Mouse (Mus musculus): Measurements from ENCODE around the gene Fam172a. TPM values are rescaled to one million over a fixed set of nuclear protein-coding genes. Genes with fewer than 3 reads are reported as not detected.

The Fam172a gene
- polyA plus RNA-seq, 1 experiment: 4.0 TPM

DNA sequence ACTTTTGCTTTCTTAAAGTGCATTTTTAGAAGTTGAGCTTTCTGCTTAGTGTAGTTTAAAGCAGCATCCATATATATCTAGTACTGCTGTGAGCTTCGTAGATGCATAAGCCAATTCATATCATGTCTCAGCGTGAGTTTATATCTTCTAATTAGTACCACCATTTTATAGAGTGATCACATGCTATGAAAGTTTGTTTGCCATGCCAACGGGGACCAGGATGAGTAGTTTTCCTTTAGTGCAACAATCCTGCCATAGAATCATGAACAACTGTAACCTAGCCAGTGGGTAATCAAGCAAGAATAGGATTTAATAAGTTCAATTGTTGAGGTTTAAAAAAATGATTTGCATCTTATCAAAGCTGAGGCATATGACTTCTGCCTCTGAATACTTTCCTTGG lies 398.8 kb downstream of the Fam172a start:
- no peak for TF ChIP-seq POLR2A (IDR thresholded peaks at IDR 0.05; ENCODE audit: control insufficient read depth, low read depth, low read length)
- TF ChIP-seq CTCF (IDR thresholded peaks at IDR 0.05; ENCODE audit: control insufficient read depth, insufficient read depth, insufficient replicate concordance, low read depth, low read length): no peak
- H3K4me1 ChIP-seq (ENCODE audit: control insufficient read depth, insufficient read depth, low read length): no peaks in the 10 kb centered on the region
- H3K4me3 ChIP-seq (ENCODE audit: control insufficient read depth, low read depth, low read length): no peak overlapping the region
- no peaks in the 10 kb centered on the region for H3K27me3 ChIP-seq (ENCODE audit: control insufficient read depth, insufficient read depth, low read length)
- no peaks in the 10 kb centered on the region for H3K36me3 ChIP-seq (ENCODE audit: control insufficient read depth, insufficient read depth, low read length)
- H3K27ac ChIP-seq (ENCODE audit: control insufficient read depth, insufficient read depth, low read depth, low read length): no peak overlapping the region

DNA sequence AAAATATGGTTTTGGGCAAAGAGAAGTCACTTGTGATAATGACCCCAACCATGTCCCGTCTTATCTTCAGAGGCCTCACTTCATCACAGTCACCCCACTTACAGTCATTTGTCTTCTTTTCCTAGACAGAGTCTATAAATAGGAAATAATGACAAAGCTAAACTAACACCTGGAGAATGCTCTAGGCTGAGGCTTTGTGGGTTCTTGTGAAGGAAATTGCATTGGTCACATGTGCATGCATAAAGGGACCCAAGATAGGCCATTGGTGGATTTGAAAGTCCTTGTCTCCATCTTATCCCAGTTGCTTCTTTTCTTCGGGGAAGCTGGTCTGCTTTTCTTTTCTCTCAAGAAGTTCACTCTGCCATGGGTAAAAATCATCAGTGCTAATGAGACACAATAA lies 400.5 kb downstream of the Fam172a start:
- H3K27me3 ChIP-seq (ENCODE audit: control insufficient read depth, insufficient read depth, low read length): no peaks in the 10 kb centered on the region
- TF ChIP-seq POLR2A (IDR thresholded peaks at IDR 0.05; ENCODE audit: control insufficient read depth, low read depth, low read length) (no peak), CTCF (IDR thresholded peaks at IDR 0.05; ENCODE audit: control insufficient read depth, insufficient read depth, insufficient replicate concordance, low read depth, low read length) (no peak)
- H3K27ac ChIP-seq (ENCODE audit: control insufficient read depth, insufficient read depth, low read depth, low read length): no peak overlapping the region
- no peak overlapping the region for H3K4me3 ChIP-seq (ENCODE audit: control insufficient read depth, low read depth, low read length)
- H3K36me3 ChIP-seq (ENCODE audit: control insufficient read depth, insufficient read depth, low read length): no peaks in the 10 kb centered on the region
- no peaks in the 10 kb centered on the region for H3K4me1 ChIP-seq (ENCODE audit: control insufficient read depth, insufficient read depth, low read length)

DNA sequence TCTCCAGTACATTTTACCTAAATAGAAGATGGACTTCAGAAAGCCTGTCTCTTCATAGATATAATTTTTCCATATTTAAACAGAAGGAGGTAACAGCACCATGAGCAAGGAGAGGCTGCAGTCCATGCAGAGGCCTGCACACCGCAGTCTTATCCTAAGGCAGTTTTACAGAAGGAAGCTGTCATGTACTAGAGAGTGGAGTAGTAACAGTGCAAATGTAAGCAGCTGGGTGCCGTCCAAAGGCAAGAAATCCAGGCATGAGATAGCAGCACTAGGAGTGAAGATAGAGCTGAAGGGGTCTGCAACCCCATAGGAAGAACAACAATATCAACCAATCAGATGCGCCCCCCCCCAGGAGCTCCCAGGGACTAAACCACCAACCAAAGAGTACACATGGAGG lies 403.0 kb downstream of the Fam172a start:
- no peak overlapping the region for H3K4me3 ChIP-seq (ENCODE audit: control insufficient read depth, low read depth, low read length)
- no peaks in the 10 kb centered on the region for H3K4me1 ChIP-seq (ENCODE audit: control insufficient read depth, insufficient read depth, low read length)
- H3K27me3 ChIP-seq (ENCODE audit: control insufficient read depth, insufficient read depth, low read length): no peaks in the 10 kb centered on the region
- no peaks in the 10 kb centered on the region for H3K36me3 ChIP-seq (ENCODE audit: control insufficient read depth, insufficient read depth, low read length)
- H3K27ac ChIP-seq (ENCODE audit: control insufficient read depth, insufficient read depth, low read depth, low read length): no peak overlapping the region
- TF ChIP-seq CTCF (IDR thresholded peaks at IDR 0.05; ENCODE audit: control insufficient read depth, insufficient read depth, insufficient replicate concordance, low read depth, low read length) (no peak), POLR2A (IDR thresholded peaks at IDR 0.05; ENCODE audit: control insufficient read depth, low read depth, low read length) (no peak)

DNA sequence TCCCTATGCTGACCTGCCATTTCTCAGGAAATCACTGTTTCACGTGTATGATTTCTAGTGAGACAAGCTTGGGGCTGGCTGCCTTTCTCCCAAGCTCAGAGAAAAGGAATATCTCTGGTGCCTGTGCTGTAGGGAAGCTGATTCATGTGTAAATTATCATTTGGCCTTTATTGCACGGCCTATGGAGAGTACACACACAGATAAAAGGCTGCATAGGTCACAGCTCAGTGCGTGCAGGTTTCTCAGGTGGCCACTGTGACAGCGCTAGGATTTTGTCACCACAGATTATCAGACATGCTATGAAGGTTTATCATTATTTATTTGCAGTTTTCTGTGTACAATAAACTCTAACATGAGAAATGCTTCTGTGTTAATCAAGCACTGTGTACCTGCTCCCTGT lies 408.8 kb downstream of the Fam172a start:
- no peak overlapping the region for H3K27ac ChIP-seq (ENCODE audit: control insufficient read depth, insufficient read depth, low read depth, low read length)
- TF ChIP-seq CTCF (IDR thresholded peaks at IDR 0.05; ENCODE audit: control insufficient read depth, insufficient read depth, insufficient replicate concordance, low read depth, low read length): no peak
- TF ChIP-seq POLR2A (IDR thresholded peaks at IDR 0.05; ENCODE audit: control insufficient read depth, low read depth, low read length): no peak
- H3K4me1 ChIP-seq (ENCODE audit: control insufficient read depth, insufficient read depth, low read length): no peaks in the 10 kb centered on the region
- no peak overlapping the region for H3K4me3 ChIP-seq (ENCODE audit: control insufficient read depth, low read depth, low read length)
- H3K36me3 ChIP-seq (ENCODE audit: control insufficient read depth, insufficient read depth, low read length): no peaks in the 10 kb centered on the region
- no peaks in the 10 kb centered on the region for H3K27me3 ChIP-seq (ENCODE audit: control insufficient read depth, insufficient read depth, low read length)

DNA sequence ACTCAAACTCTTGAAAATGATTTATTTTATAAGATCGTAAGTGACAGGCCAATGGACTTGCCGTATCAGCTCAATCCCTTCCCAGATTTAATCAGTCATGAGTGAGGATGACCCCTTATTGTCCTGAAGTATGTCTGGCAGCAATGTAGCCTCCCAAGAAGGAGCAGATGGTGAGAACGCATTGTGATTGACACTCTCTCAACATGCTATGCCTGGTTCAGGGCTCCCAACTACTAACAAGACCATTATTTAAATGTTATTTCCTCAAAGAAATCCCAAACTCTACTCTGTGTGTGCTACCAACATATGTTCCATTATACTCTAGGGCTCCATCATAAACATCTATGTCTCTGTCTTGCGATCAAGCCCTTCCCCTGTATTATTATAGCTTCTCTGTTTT lies 412.1 kb downstream of the Fam172a start:
- Histone ChIP-seq H3K27ac (ENCODE audit: control insufficient read depth, insufficient read depth, low read depth, low read length) (no peak overlapping the region), H3K36me3 (ENCODE audit: control insufficient read depth, insufficient read depth, low read length) (no peaks in the 10 kb centered on the region), H3K4me1 (ENCODE audit: control insufficient read depth, insufficient read depth, low read length) (no peaks in the 10 kb centered on the region), H3K4me3 (ENCODE audit: control insufficient read depth, low read depth, low read length) (no peak overlapping the region), H3K27me3 (ENCODE audit: control insufficient read depth, insufficient read depth, low read length) (no peaks in the 10 kb centered on the region)
- TF ChIP-seq CTCF (IDR thresholded peaks at IDR 0.05; ENCODE audit: control insufficient read depth, insufficient read depth, insufficient replicate concordance, low read depth, low read length): no peak

DNA sequence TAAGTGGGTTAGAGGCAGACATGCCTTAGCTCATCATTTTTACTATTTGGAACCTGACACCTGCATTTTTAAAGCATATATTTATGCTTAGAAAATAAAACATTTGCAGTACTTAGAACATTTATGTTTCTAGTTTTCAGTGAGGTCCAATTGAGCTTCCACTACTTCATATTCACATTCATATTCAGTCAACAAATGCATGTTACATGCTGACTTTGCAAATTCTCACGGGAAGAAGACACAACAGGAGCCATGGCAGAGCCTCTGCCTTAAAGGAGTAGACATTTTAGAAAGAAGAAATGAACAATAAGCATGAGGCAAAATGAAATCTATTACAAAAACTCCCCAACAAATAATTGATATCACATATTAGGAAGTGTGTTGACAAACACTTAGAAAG lies 416.9 kb downstream of the Fam172a start:
- Histone ChIP-seq H3K4me3 (ENCODE audit: control insufficient read depth, low read depth, low read length) (no peak overlapping the region), H3K27me3 (ENCODE audit: control insufficient read depth, insufficient read depth, low read length) (no peaks in the 10 kb centered on the region), H3K36me3 (ENCODE audit: control insufficient read depth, insufficient read depth, low read length) (no peaks in the 10 kb centered on the region), H3K4me1 (ENCODE audit: control insufficient read depth, insufficient read depth, low read length) (no peaks in the 10 kb centered on the region), H3K27ac (ENCODE audit: control insufficient read depth, insufficient read depth, low read depth, low read length) (no peak overlapping the region)
- TF ChIP-seq CTCF (IDR thresholded peaks at IDR 0.05; ENCODE audit: control insufficient read depth, insufficient read depth, insufficient replicate concordance, low read depth, low read length) (no peak), POLR2A (IDR thresholded peaks at IDR 0.05; ENCODE audit: control insufficient read depth, low read depth, low read length) (no peak)

DNA sequence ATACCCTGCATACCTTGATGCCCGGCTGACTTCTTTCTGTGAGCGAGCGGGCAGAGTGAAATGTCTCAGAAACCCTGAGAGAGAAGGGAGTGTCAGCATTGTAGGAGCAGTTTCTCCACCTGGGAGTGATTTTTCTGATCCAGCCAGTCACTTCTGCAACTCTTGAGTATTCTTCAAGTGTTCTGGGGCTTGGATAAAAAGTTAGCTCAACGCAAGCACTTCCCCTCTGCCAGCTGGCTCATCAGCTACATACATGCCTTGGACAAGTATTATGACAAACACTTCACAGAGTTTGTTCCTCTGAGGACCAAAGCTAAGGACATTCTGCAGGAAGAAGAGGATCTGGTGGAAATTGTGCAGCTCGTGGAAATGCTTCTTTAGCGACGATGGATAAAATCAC lies 420.2 kb downstream of the Fam172a start:
- TF ChIP-seq POLR2A (IDR thresholded peaks at IDR 0.05; ENCODE audit: control insufficient read depth, low read depth, low read length) (no peak), CTCF (IDR thresholded peaks at IDR 0.05; ENCODE audit: control insufficient read depth, insufficient read depth, insufficient replicate concordance, low read depth, low read length) (no peak)
- H3K27ac ChIP-seq (ENCODE audit: control insufficient read depth, insufficient read depth, low read depth, low read length): no peak overlapping the region
- no peaks in the 10 kb centered on the region for H3K36me3 ChIP-seq (ENCODE audit: control insufficient read depth, insufficient read depth, low read length)
- H3K4me3 ChIP-seq (ENCODE audit: control insufficient read depth, low read depth, low read length): no peak overlapping the region
- H3K4me1 ChIP-seq (ENCODE audit: control insufficient read depth, insufficient read depth, low read length): no peaks in the 10 kb centered on the region
- no peaks in the 10 kb centered on the region for H3K27me3 ChIP-seq (ENCODE audit: control insufficient read depth, insufficient read depth, low read length)

DNA sequence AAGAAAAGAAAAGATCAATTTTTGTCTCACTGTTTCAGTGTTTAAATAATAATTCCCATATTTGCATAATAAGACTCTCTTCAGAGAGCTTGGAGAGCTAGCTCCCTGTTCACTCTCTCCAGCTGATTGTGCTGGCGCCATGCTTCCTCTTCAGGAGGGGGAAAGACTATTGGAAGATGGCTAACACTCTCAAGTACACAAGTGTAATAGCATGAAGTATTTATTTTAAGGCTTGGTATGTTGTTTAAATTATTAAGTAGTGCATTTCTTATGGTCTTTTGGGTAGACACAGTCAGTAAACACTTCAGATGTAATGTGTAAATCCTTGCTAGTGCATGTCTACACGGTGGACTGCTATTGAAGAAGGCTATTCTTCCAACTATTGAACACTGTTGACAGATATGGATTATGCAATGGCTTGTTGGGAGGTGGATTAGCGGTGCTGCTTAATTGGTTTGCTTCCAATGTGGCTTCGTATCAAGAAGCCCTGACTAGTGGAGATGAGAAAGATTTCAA lies 422.1 kb downstream of the Fam172a start:
- Histone ChIP-seq H3K36me3 (ENCODE audit: control insufficient read depth, insufficient read depth, low read length) (no peaks in the 10 kb centered on the region), H3K4me1 (ENCODE audit: control insufficient read depth, insufficient read depth, low read length) (no peaks in the 10 kb centered on the region), H3K4me3 (ENCODE audit: control insufficient read depth, low read depth, low read length) (no peak overlapping the region), H3K27ac (ENCODE audit: control insufficient read depth, insufficient read depth, low read depth, low read length) (no peak overlapping the region), H3K27me3 (ENCODE audit: control insufficient read depth, insufficient read depth, low read length) (no peaks in the 10 kb centered on the region)
- TF ChIP-seq CTCF (IDR thresholded peaks at IDR 0.05; ENCODE audit: control insufficient read depth, insufficient read depth, insufficient replicate concordance, low read depth, low read length) (no peak), POLR2A (IDR thresholded peaks at IDR 0.05; ENCODE audit: control insufficient read depth, low read depth, low read length) (no peak)

Data from testis, adult 2 months (tissue).